8 mouse cellular contexts compared by ENCODE assay signal in the genomic region with DNA sequence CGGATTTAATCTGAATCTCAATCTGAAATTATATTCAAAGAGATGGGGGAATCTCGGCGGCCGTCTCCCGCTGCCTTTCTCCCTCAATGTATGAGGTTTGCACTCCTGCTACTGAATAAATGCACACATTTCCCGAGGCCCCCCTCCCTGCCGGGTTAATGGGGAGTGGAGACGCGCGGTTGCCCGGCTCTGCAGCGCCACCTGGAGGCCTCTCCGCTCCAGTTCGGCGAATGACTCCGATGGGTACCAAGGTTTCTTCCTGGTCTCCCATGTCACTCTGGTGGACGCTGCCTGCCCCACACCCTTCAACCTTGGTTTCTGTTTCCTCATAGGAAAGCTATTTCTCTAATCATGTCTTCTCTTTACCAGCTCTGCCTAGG. TPM values are rescaled to one million over a fixed set of nuclear protein-coding genes. Genes with fewer than 3 reads are reported as not detected.
DNase-seq lines count a peak whose midpoint lies in the region; ATAC-seq lines count a peak whose summit lies in the region.

No protein-coding gene starts in this region.

- ATAC-seq in megakaryocyte, adult 5-6 weeks (ENCODE audit: poor library complexity, severe bottlenecking): peak; percentile 82

- peak; percentile 89 for DNase-seq in adrenal gland, adult 2 months
- DNase-seq in embryo, embryonic 10 days (ENCODE audit: low spot score): peak; percentile 86
- DNase-seq in gastrocnemius, postnatal 10 days: peak; percentile 90
- DNase-seq in hindlimb bud, embryonic 11.5 days (ENCODE audit: extremely low spot score, low read depth, low spot score): peak; percentile 66
- DNase-seq in left cerebral cortex, adult 8-10 months (ENCODE audit: low spot score in 2 of 2): peak; percentile 56 to 89
- peak; percentile 93 for DNase-seq in right cerebral cortex, postnatal 14 days
- peak; percentile 86 for DNase-seq in urinary bladder, postnatal 36 days (ENCODE audit: low spot score in 2 of 2)

RNA-seq across cellular contexts. Expression of a gene that starts 4.6 kb away (rescaled TPM):
- 1 to 10 TPM; 4.9 to 9.0 TPM for total RNA-seq in adrenal gland, adult 2 months (2021)
- 12.1 and 29.5 TPM in 2 replicates for polyA plus RNA-seq in adrenal gland, adult 2 months (2012; rRNA removed)
- total RNA-seq in gastrocnemius, postnatal 10 days (2021): 1 to 10 TPM; 4.5 to 4.7 TPM
- total RNA-seq in left cerebral cortex, adult 8-10 months (2022): 10 to 100 TPM in 3 of 4 experiments, 1 to 10 TPM in 1; 9.9 to 15.0 (median 11.5) TPM
- total RNA-seq in megakaryocyte, adult 5-6 weeks (2015): 30.3 and 33.6 TPM in 2 replicates
- 10.9 and 19.8 TPM in 2 replicates for total RNA-seq in megakaryocyte, adult 5-6 weeks (2017)

Comparison
In these comparisons a context has a peak if more than half of its experiments do, and no peak if none do; other contexts are left out.
1. Peak in every context shown above with its lines: DNase-seq and ATAC-seq.